Mouse (Mus musculus): ENCODE results near the gene Ip6k3. TPM values are rescaled to one million over a fixed set of nuclear protein-coding genes. Genes with fewer than 3 reads are reported as not detected.
A peak's percentile ranks its signal among the peaks of the same experiment; 100 is the strongest.

Ip6k3 gene
- polyA plus RNA-seq, 1 experiment from 2014 or later: not detected

- Histone ChIP-seq H3K9ac (ENCODE audit: low read depth, low read length) (no peak overlapping the region), H3K27me3 (replicated peaks; ENCODE audit: control insufficient read depth, insufficient read depth, low read length) (no peaks in the 10 kb centered on the region), H3K4me2 (replicated peaks; ENCODE audit: low read depth) (no peak overlapping the region), H3K36me3 (ENCODE audit: control insufficient read depth, insufficient read depth) (peaks cover 31% of the 10 kb centered on the region), H3K4me1 (replicated peaks; ENCODE audit: control insufficient read depth, insufficient read depth, low read length) (0 out of 2 replicates have a peak, but pooled peaks cover 7% of the 10 kb centered on the region), H3K9me3 (ENCODE audit: control insufficient read depth) (no peaks in the 10 kb centered on the region), H3K4me3 (ENCODE audit: low read depth, low read length) (no peak overlapping the region), H3K27ac (ENCODE audit: low read depth, low read length) (no peak overlapping the region)
- ATAC-seq: no peak
- 91% methylated on average over 11 of the region's 11 CpGs for WGBS
- TF ChIP-seq CTCF (IDR thresholded peaks at IDR 0.05; ENCODE audit: low read depth): no peak
Observed at GRCm38 (mm10) chr17:27125669-27126202, 41.9 kb downstream of the Ip6k3 start.

DNA sequence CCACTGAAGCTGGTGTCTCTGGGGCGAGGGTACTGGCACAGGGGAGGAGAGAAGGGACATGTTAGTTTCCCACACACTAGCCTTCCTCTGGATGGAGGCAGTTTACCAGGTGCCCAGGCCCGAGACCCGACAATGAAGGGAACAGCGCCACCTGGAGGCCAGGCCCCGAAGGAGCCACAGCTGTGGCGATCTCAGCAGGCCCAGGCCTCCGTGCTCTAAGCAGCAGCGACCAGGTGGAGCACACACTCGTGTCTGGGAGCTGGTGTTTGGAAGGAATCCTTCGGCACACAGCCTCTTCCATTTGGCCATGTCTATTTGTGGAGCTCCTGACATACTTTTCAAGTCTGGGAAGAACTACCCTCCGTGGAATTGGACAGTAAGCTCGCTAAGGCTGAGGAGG, 42.4 kb downstream of the Ip6k3 start:
- Histone ChIP-seq H3K36me3 (ENCODE audit: control insufficient read depth, insufficient read depth) (peaks cover 36% of the 10 kb centered on the region), H3K27me3 (replicated peaks; ENCODE audit: control insufficient read depth, insufficient read depth, low read length) (no peaks in the 10 kb centered on the region), H3K27ac (ENCODE audit: low read depth, low read length) (no peak overlapping the region), H3K9ac (ENCODE audit: low read depth, low read length) (no peak overlapping the region), H3K4me3 (ENCODE audit: low read depth, low read length) (no peak overlapping the region), H3K4me1 (replicated peaks; ENCODE audit: control insufficient read depth, insufficient read depth, low read length) (0 out of 2 replicates have a peak, but pooled peaks cover 7% of the 10 kb centered on the region), H3K4me2 (replicated peaks; ENCODE audit: low read depth) (no peak overlapping the region), H3K9me3 (ENCODE audit: control insufficient read depth) (no peaks in the 10 kb centered on the region)
- ATAC-seq: peak; percentile 41
- TF ChIP-seq CTCF (IDR thresholded peaks at IDR 0.05; ENCODE audit: low read depth): peak; percentile 91
- 29% methylated on average over 12 of the region's 12 CpGs for WGBS

DNA sequence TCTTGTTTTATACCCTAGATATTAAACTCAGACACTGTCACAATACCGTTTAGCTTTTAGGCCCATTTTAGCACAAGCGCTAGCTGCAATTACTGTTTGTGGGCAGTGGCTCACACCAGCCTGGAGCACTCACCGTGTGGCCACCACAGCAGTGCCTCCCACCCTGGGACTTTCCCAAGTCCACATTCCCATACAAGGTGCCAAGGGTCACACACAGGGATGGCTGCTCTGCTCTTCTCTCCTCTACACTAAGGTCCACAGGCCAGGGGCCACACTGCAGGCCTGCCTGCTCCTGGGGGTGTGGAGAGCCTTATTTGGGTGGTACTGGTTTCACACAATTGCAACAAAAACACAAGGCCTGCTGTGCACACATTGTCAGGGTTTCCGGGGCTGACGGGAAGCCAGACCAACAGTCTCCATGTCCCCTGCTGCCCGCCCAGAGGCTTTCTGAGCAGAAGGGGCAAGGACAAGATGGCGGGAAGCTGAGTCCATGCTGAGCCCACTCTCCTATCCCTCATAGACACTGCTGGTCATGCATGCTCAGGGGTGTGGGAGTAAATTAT, 43.7 kb downstream of the Ip6k3 start:
- Histone ChIP-seq H3K9me3 (ENCODE audit: control insufficient read depth) (no peaks in the 10 kb centered on the region), H3K27ac (ENCODE audit: low read depth, low read length) (no peak overlapping the region), H3K9ac (ENCODE audit: low read depth, low read length) (no peak overlapping the region), H3K4me2 (replicated peaks; ENCODE audit: low read depth) (no peak overlapping the region), H3K27me3 (replicated peaks; ENCODE audit: control insufficient read depth, insufficient read depth, low read length) (no peaks in the 10 kb centered on the region), H3K4me3 (ENCODE audit: low read depth, low read length) (no peak overlapping the region), H3K4me1 (replicated peaks; ENCODE audit: control insufficient read depth, insufficient read depth, low read length) (0 out of 2 replicates have a peak, but pooled peaks cover 7% of the 10 kb centered on the region), H3K36me3 (ENCODE audit: control insufficient read depth, insufficient read depth) (peaks cover 49% of the 10 kb centered on the region)
- TF ChIP-seq CTCF (IDR thresholded peaks at IDR 0.05; ENCODE audit: low read depth): no peak
- ATAC-seq: no peak
- WGBS: 91% methylated on average over 7 of the region's 7 CpGs

DNA sequence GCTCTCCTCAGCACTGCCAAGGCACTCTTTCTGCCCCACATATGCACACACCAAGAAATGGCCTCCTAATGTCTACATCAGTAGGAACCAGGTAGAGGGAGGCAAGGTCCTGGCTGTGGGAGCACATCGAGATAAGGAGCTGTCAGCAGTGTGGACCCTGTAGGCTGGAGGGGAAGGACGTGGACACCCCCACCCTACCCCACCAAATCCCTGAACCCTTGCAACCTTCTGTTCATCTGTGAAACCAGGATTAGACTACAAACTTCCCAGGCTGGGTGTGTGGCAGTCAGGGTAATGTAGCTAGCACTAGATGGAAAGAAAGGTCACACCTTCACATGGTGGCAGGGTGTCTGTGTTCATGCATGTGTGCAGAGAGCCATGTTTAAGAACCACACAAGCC, 44.5 kb downstream of the Ip6k3 start:
- Histone ChIP-seq H3K4me1 (replicated peaks; ENCODE audit: control insufficient read depth, insufficient read depth, low read length) (0 out of 2 replicates have a peak, but pooled peaks cover 7% of the 10 kb centered on the region), H3K4me3 (ENCODE audit: low read depth, low read length) (no peak overlapping the region), H3K27ac (ENCODE audit: low read depth, low read length) (no peak overlapping the region), H3K9ac (ENCODE audit: low read depth, low read length) (no peak overlapping the region), H3K27me3 (replicated peaks; ENCODE audit: control insufficient read depth, insufficient read depth, low read length) (no peaks in the 10 kb centered on the region), H3K36me3 (ENCODE audit: control insufficient read depth, insufficient read depth) (peaks cover 57% of the 10 kb centered on the region), H3K4me2 (replicated peaks; ENCODE audit: low read depth) (no peak overlapping the region), H3K9me3 (ENCODE audit: control insufficient read depth) (no peaks in the 10 kb centered on the region)
- WGBS: 85% methylated on average over 2 of the region's 2 CpGs
- TF ChIP-seq CTCF (IDR thresholded peaks at IDR 0.05; ENCODE audit: low read depth): no peak
- no peak for ATAC-seq

DNA sequence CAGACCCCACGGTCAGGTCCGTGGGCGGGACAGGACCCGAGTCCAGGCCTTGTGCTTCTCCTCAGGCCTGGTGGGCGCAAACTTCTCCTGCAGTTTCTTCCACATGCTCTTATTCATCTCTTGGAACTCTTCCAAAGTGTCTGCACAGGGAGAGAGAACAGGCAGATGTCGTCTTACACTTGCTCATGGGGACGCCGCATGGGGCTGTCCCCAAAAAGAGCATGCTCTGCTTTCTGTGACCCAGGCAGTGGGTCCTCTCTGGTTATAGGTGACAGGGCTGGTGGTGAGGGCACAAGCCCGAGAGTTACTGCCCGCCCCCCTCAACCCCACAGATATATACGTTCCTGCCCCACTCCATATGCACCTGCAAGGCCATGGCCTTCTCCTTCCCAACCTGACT, 44.9 kb downstream of the Ip6k3 start:
- Histone ChIP-seq H3K4me3 (ENCODE audit: low read depth, low read length) (no peak overlapping the region), H3K4me2 (replicated peaks; ENCODE audit: low read depth) (no peak overlapping the region), H3K9me3 (ENCODE audit: control insufficient read depth) (no peaks in the 10 kb centered on the region), H3K4me1 (replicated peaks; ENCODE audit: control insufficient read depth, insufficient read depth, low read length) (0 out of 2 replicates have a peak, but pooled peaks cover 7% of the 10 kb centered on the region), H3K36me3 (ENCODE audit: control insufficient read depth, insufficient read depth) (peaks cover 61% of the 10 kb centered on the region), H3K9ac (ENCODE audit: low read depth, low read length) (no peak overlapping the region), H3K27ac (ENCODE audit: low read depth, low read length) (peak overlapping the region; percentile 60; the same call in 1 of the 2 replicates), H3K27me3 (replicated peaks; ENCODE audit: control insufficient read depth, insufficient read depth, low read length) (no peaks in the 10 kb centered on the region)
- TF ChIP-seq CTCF (IDR thresholded peaks at IDR 0.05; ENCODE audit: low read depth): no peak
- WGBS: 74% methylated on average over 11 of the region's 11 CpGs
- no peak for ATAC-seq

GRCm38 (mm10) chr17:27121781-27122180, 45.8 kb downstream of the Ip6k3 start:
- Histone ChIP-seq H3K4me2 (replicated peaks; ENCODE audit: low read depth) (no peak overlapping the region), H3K9me3 (ENCODE audit: control insufficient read depth) (no peaks in the 10 kb centered on the region), H3K27me3 (replicated peaks; ENCODE audit: control insufficient read depth, insufficient read depth, low read length) (no peaks in the 10 kb centered on the region), H3K4me3 (ENCODE audit: low read depth, low read length) (no peak overlapping the region), H3K9ac (ENCODE audit: low read depth, low read length) (no peak overlapping the region), H3K4me1 (replicated peaks; ENCODE audit: control insufficient read depth, insufficient read depth, low read length) (0 out of 2 replicates have a peak, but pooled peaks cover 7% of the 10 kb centered on the region), H3K36me3 (ENCODE audit: control insufficient read depth, insufficient read depth) (peaks cover 70% of the 10 kb centered on the region), H3K27ac (ENCODE audit: low read depth, low read length) (peak overlapping the region; percentile 60)
- WGBS: 47% methylated on average over 7 of the region's 7 CpGs
- peak; percentile 82 for ATAC-seq
- TF ChIP-seq CTCF (IDR thresholded peaks at IDR 0.05; ENCODE audit: low read depth): no peak
